Mouse (Mus musculus) kidney, adult 2 months (tissue): Measurements from ENCODE around the gene Rpl10a.

ENCODE experiments used
- CTCF ChIP-seq: fragments of 200-500 bp; conservative IDR thresholded peaks from 2 replicates; pipeline ENCODE4 v1.5.1; 2011; ENCODE audit warnings: low read depth, mild to moderate bottlenecking, control low read depth, low read length, moderate library complexity, mixed read lengths; ENCODE audit not compliant: insufficient read depth, insufficient read length
- POLR2A ChIP-seq: fragments of 200-500 bp; IDR thresholded peaks from one replicate; pipeline ENCODE4 v1.6.1; 2011; ENCODE audit warnings: low read depth, low read length, control low read depth

GRCm38 (mm10) chr17:28380255-28380654 is 52.0 kb downstream of the Rpl10a start:
- TF ChIP-seq CTCF, result no peak
- no peak for TF ChIP-seq POLR2A
